Mouse (Mus musculus) ES-Bruce4 (cell line): ENCODE measurements around the gene Scfd2.

ENCODE experiments used
- CTCF ChIP-seq: IDR thresholded peaks from one replicate; pipeline ENCODE4 v1.8.1; 2011; ENCODE audit warnings: low read depth, low read length
- EP300 ChIP-seq: IDR thresholded peaks from 2 replicates; pipeline ENCODE4 v1.6.1; 2011; ENCODE audit warnings: low read depth, low read length; ENCODE audit not compliant: insufficient read depth
- POLR2A ChIP-seq: IDR thresholded peaks from one replicate; pipeline ENCODE4 v1.8.1; 2011; ENCODE audit warnings: low read length; ENCODE audit not compliant: insufficient read depth

- TF ChIP-seq CTCF, result no peak
- TF ChIP-seq POLR2A, result no peak
- no peak for TF ChIP-seq EP300
These were observed 264.4 kb downstream of the Scfd2 start for GRCm38 (mm10) chr5:74267196-74267595.
